Mouse (Mus musculus): ENCODE data around the gene Zfp987. TPM values are rescaled to one million over a fixed set of nuclear protein-coding genes. Genes with fewer than 3 reads are reported as not detected.

Gene Zfp987
- 0.05 TPM in 1 of 2 replicates, not detected in the other for polyA plus RNA-seq (2012; rRNA removed)

DNA sequence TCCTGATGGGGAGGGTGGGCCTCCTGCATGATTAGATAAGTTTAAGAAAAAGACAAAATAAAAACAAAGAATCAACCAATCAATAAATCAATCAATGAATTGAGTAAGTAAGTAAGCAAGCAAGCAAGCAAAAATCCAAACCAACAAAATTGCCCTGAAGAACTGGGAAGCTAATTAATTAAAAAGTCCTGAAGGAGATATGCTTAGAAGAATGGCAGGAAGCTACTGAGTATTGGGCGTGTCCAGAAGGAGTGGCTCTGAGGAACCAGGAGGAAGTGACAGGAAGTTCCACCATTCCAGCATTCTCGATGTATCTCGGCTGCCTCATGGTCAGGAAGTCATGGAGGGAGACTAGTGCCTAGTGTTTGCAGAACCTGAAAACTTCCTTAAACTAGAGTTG lies at the start of gene Zfp987:
Zfp987 (plus strand) TSS at position 301 of the 400 bp plus-strand sequence.

DNA sequence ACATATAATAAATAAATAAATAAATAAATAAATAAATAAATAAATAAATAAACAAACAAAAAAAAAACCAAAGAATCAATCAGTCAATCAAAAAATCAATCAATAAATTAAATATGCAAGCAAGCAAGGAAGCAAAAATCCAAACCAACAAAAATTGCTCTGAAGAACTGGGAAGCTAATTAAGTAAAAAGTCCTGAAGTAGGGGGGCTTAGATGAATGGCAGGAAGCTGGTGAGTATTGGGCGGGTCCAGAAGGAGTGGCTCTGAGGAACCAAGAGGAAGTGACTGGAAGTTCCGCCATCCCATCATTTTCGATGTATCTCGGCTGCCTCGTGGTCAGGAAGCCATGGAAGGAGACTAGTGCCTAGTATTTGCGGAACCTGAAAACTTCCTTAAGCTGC lies 59.4 kb downstream of the Zfp987 start, which contains the start of gene Zfp600:
Zfp600 (plus strand) TSS at position 301 of the 400 bp plus-strand sequence.

Other genes starting within 250 kb of the Zfp987 start
- 0.06 TPM in 1 of 2 replicates, not detected in the other for gene Zfp986, start 228.5 kb upstream of the Zfp987 start, polyA plus RNA-seq (2012; rRNA removed)
- gene Zfp600, start 59.5 kb downstream of the Zfp987 start, polyA plus RNA-seq (2012; rRNA removed), result 0.15 and 0.34 TPM in 2 replicates